Mouse (Mus musculus) embryonic facial prominence, embryonic 13.5 days (tissue): ENCODE results near the gene Gm21983. TPM values are rescaled to one million over a fixed set of nuclear protein-coding genes. Genes with fewer than 3 reads are reported as not detected.
A peak's percentile ranks its signal among the peaks of the same experiment; 100 is the strongest.

Experiments
- ATAC-seq: fragments of 200-750 bp; cut with Nextera tagmentation; 2 replicates; pipeline ENCODE4 v1.8.0; 2017; ENCODE audit warnings: low read depth; ENCODE audit not compliant: insufficient number of reproducible peaks, insufficient read depth, low FRiP score, low TSS enrichment
- H3K27ac ChIP-seq: fragments of 300-500 bp; sonication (generic); 2 replicates; pipeline ENCODE4 v1.5.1; 2015; ENCODE audit warnings: moderate library complexity, mild to moderate bottlenecking, inconsistent platforms
- H3K27me3 ChIP-seq: fragments of 300-500 bp; sonication (generic); 2 replicates; pipeline ENCODE4 v1.6.1; 2015; ENCODE audit warnings: mild to moderate bottlenecking, inconsistent platforms
- H3K36me3 ChIP-seq: fragments of 300-500 bp; sonication (generic); 2 replicates; pipeline ENCODE4 v1.6.1; 2015; ENCODE audit warnings: mild to moderate bottlenecking, inconsistent platforms
- H3K4me1 ChIP-seq: fragments of 300-500 bp; sonication (generic); 2 replicates; pipeline ENCODE4 v1.6.1; 2015; ENCODE audit warnings: inconsistent platforms
- H3K4me2 ChIP-seq: fragments of 300-500 bp; sonication (generic); 2 replicates; pipeline ENCODE4 v1.6.1; 2015; ENCODE audit warnings: moderate library complexity, mild to moderate bottlenecking, inconsistent platforms
- H3K4me3 ChIP-seq: fragments of 300-500 bp; sonication (generic); 2 replicates; pipeline ENCODE4 v1.5.1; 2015; ENCODE audit warnings: mild to moderate bottlenecking, inconsistent platforms
- H3K9ac ChIP-seq: fragments of 300-500 bp; sonication (generic); 2 replicates; pipeline ENCODE4 v1.6.1; 2015; ENCODE audit warnings: mild to moderate bottlenecking, inconsistent platforms
- H3K9me3 ChIP-seq: fragments of 300-500 bp; sonication (generic); 2 replicates; pipeline ENCODE4 v1.6.1; 2016; ENCODE audit warnings: inconsistent platforms
- WGBS: fragments of 180-500 bp; shearing (Covaris S2); methylation state at CpG from one replicate; pipeline ENCODE4 v1.1.7; 2015; ENCODE audit warnings: mixed read lengths; 5-methylcytosine and 5-hydroxymethylcytosine counted together
- polyA plus RNA-seq: library from polyadenylated mRNA; unstranded; fragments of >200 nt; fragmentation: Nextera tagmentation; extraction: Ambion mirVana; gene quantifications from 2 replicates; pipeline ENCODE4 v1.2.1, GENCODE M21; 2015

The Gm21983 gene
- polyA plus RNA-seq, 1 experiment from 2014 or later: 2.2 TPM

- peaks cover 48% of the 10 kb centered on the region for H3K4me1 ChIP-seq
- H3K27me3 ChIP-seq: no peaks in the 10 kb centered on the region
- peak within 1 kb of the TSS; percentile 80 for H3K4me2 ChIP-seq
- H3K9ac ChIP-seq: peak within 1 kb of the TSS; percentile 87
- no peaks in the 10 kb centered on the region for H3K9me3 ChIP-seq
- peaks cover 44% of the 10 kb centered on the region for H3K36me3 ChIP-seq
- WGBS: 1% methylated on average over 61 of the region's 61 CpGs
- H3K4me3 ChIP-seq: peak within 1 kb of the TSS; percentile 74
- peak within 1 kb of the TSS; percentile 97 for H3K27ac ChIP-seq
- peak; percentile 77 for ATAC-seq
These were observed 14.0 kb downstream of the Gm21983 start, which contains the start of gene Egln2 for GRCm38 (mm10) chr7:27166614-27167474. Egln2 (minus strand) TSS chr7:27166802.

- peaks cover 52% of the 10 kb centered on the region for H3K4me1 ChIP-seq
- H3K4me3 ChIP-seq: peak overlapping the region; percentile 74
- ATAC-seq: peak; percentile 72
- peak overlapping the region; percentile 97 for H3K27ac ChIP-seq
- H3K27me3 ChIP-seq: no peaks in the 10 kb centered on the region
- peak overlapping the region; percentile 87 for H3K9ac ChIP-seq
- H3K9me3 ChIP-seq: no peaks in the 10 kb centered on the region
- 1% methylated on average over 43 of the region's 43 CpGs for WGBS
- H3K36me3 ChIP-seq: peaks cover 43% of the 10 kb centered on the region
- H3K4me2 ChIP-seq: peak overlapping the region; percentile 80
These were observed 14.7 kb downstream of the Gm21983 start for GRCm38 (mm10) chr7:27166229-27166613.

GRCm38 (mm10) chr7:27165696-27166095 is 15.2 kb downstream of the Gm21983 start:
- no peak for ATAC-seq
- peak overlapping the region; percentile 97 for H3K27ac ChIP-seq
- H3K9ac ChIP-seq: peak overlapping the region; percentile 87
- H3K4me2 ChIP-seq: peak overlapping the region; percentile 80
- H3K4me1 ChIP-seq: peaks cover 56% of the 10 kb centered on the region
- peaks cover 43% of the 10 kb centered on the region for H3K36me3 ChIP-seq
- peak overlapping the region; percentile 74 for H3K4me3 ChIP-seq
- 1% methylated on average over 8 of the region's 8 CpGs for WGBS
- H3K27me3 ChIP-seq: no peaks in the 10 kb centered on the region
- no peaks in the 10 kb centered on the region for H3K9me3 ChIP-seq

GRCm38 (mm10) chr7:27165007-27165655 is 15.8 kb downstream of the Gm21983 start:
- peaks cover 45% of the 10 kb centered on the region for H3K36me3 ChIP-seq
- peaks cover 61% of the 10 kb centered on the region for H3K4me1 ChIP-seq
- H3K27ac ChIP-seq: no peak overlapping the region

GRCm38 (mm10) chr7:27164112-27164947 is 16.6 kb downstream of the Gm21983 start:
- peak overlapping the region; percentile 74 for H3K4me3 ChIP-seq
- 83% methylated on average over 33 of the region's 33 CpGs for WGBS
- H3K4me1 ChIP-seq: peaks cover 64% of the 10 kb centered on the region
- no peak for ATAC-seq
- no peaks in the 10 kb centered on the region for H3K9me3 ChIP-seq
- no peak overlapping the region for H3K27ac ChIP-seq
- peak overlapping the region; percentile 80 for H3K4me2 ChIP-seq
- H3K36me3 ChIP-seq: peaks cover 49% of the 10 kb centered on the region
- H3K27me3 ChIP-seq: no peaks in the 10 kb centered on the region
- peak overlapping the region; percentile 87 for H3K9ac ChIP-seq

More at GRCm38 (mm10) chr7:27165007-27165655, 15.8 kb downstream of the Gm21983 start:
- ATAC-seq: no peak
- Histone ChIP-seq H3K4me2 (peak overlapping the region; percentile 80), H3K4me3 (peak overlapping the region; percentile 74), H3K9ac (peak overlapping the region; percentile 87), H3K27me3 (no peaks in the 10 kb centered on the region), H3K9me3 (no peaks in the 10 kb centered on the region)
- 67% methylated on average over 23 of the region's 23 CpGs for WGBS

- Histone ChIP-seq H3K27ac (no peak overlapping the region), H3K9me3 (no peaks in the 10 kb centered on the region), H3K9ac (peak overlapping the region; percentile 87), H3K36me3 (peaks cover 58% of the 10 kb centered on the region), H3K4me1 (peaks cover 64% of the 10 kb centered on the region), H3K27me3 (no peaks in the 10 kb centered on the region), H3K4me2 (peak overlapping the region; percentile 80), H3K4me3 (peak overlapping the region; percentile 74)
- WGBS: 78% methylated on average over 5 of the region's 5 CpGs
- ATAC-seq: no peak
These were observed 17.5 kb downstream of the Gm21983 start for GRCm38 (mm10) chr7:27163450-27163805.

- no peaks in the 10 kb centered on the region for H3K9me3 ChIP-seq
- H3K4me3 ChIP-seq: peak overlapping the region; percentile 74; the same call in 1 of the 2 replicates
- H3K36me3 ChIP-seq: peaks cover 63% of the 10 kb centered on the region
- peak overlapping the region; percentile 80 for H3K4me2 ChIP-seq
- H3K27me3 ChIP-seq: no peaks in the 10 kb centered on the region
- H3K4me1 ChIP-seq: peaks cover 62% of the 10 kb centered on the region
- H3K9ac ChIP-seq: peak overlapping the region; percentile 87
- 79% methylated on average over 5 of the region's 5 CpGs for WGBS
- ATAC-seq: no peak
- no peak overlapping the region for H3K27ac ChIP-seq
These were observed 18.0 kb downstream of the Gm21983 start for GRCm38 (mm10) chr7:27162780-27163449.

GRCm38 (mm10) chr7:27161744-27162143 is 19.1 kb downstream of the Gm21983 start:
- Histone ChIP-seq H3K36me3 (peaks cover 72% of the 10 kb centered on the region), H3K9ac (peak overlapping the region; percentile 36; the same call in 1 of the 2 replicates), H3K9me3 (no peaks in the 10 kb centered on the region), H3K27me3 (no peaks in the 10 kb centered on the region), H3K4me3 (no peak overlapping the region), H3K27ac (no peak overlapping the region), H3K4me2 (no peak overlapping the region), H3K4me1 (peaks cover 53% of the 10 kb centered on the region)
- WGBS: 82% methylated on average over 4 of the region's 4 CpGs
- no peak for ATAC-seq

- Histone ChIP-seq H3K9me3 (no peaks in the 10 kb centered on the region), H3K27ac (no peak overlapping the region), H3K36me3 (peaks cover 72% of the 10 kb centered on the region), H3K4me1 (peaks cover 53% of the 10 kb centered on the region), H3K27me3 (no peaks in the 10 kb centered on the region), H3K4me2 (no peak overlapping the region), H3K4me3 (no peak overlapping the region), H3K9ac (no peak overlapping the region)
- ATAC-seq: no peak
- 87% methylated on average over 3 of the region's 3 CpGs for WGBS
These were observed 20.0 kb downstream of the Gm21983 start for GRCm38 (mm10) chr7:27160921-27161320.

- Histone ChIP-seq H3K27ac (no peak overlapping the region), H3K4me3 (no peak overlapping the region), H3K4me1 (peaks cover 44% of the 10 kb centered on the region), H3K9ac (no peak overlapping the region), H3K9me3 (no peaks in the 10 kb centered on the region), H3K4me2 (no peak overlapping the region), H3K36me3 (peaks cover 66% of the 10 kb centered on the region), H3K27me3 (no peaks in the 10 kb centered on the region)
- 11% methylated on average over 8 of the region's 8 CpGs for WGBS
- ATAC-seq: peak; percentile 82
These were observed 21.0 kb downstream of the Gm21983 start for GRCm38 (mm10) chr7:27159882-27160281.

GRCm38 (mm10) chr7:27159256-27159655 is 21.6 kb downstream of the Gm21983 start:
- Histone ChIP-seq H3K4me2 (no peak overlapping the region), H3K9ac (no peak overlapping the region), H3K4me3 (no peak overlapping the region), H3K36me3 (peaks cover 60% of the 10 kb centered on the region), H3K4me1 (peaks cover 38% of the 10 kb centered on the region), H3K27ac (no peak overlapping the region), H3K9me3 (no peaks in the 10 kb centered on the region), H3K27me3 (no peaks in the 10 kb centered on the region)
- no peak for ATAC-seq
- 94% methylated on average over 6 of the region's 6 CpGs for WGBS
